Mouse (Mus musculus) thymus, postnatal 10 days (tissue): Measurements from ENCODE around the gene Cyb561a3.

Experiments
- DNase-seq, 2 experiments: peaks; one replicate each; pipeline ENCODE4 v3.0.0; 2021; ENCODE audit warnings: low spot score in 2 of 2

Gene Cyb561a3

DNA sequence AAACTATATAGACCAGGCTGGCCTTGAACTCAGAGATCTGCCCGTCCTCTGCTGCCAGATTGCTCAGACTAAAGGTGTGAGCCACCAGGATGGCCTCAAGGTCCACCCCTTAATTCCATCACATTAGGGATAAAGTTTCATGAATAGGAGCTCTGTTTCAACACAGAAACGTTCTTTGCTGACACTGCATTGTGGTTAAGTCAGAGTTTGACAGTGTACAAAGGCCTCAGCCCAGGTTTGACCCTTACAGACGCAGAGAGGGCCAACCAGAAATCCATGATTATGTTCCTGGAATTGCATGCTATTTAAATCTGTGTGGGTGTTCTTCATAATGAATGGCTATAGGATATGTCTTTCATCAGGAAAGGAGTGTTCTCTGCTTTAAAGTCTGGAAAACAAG is 13.3 kb downstream of the Cyb561a3 start:
- DNase-seq = no peak

DNA sequence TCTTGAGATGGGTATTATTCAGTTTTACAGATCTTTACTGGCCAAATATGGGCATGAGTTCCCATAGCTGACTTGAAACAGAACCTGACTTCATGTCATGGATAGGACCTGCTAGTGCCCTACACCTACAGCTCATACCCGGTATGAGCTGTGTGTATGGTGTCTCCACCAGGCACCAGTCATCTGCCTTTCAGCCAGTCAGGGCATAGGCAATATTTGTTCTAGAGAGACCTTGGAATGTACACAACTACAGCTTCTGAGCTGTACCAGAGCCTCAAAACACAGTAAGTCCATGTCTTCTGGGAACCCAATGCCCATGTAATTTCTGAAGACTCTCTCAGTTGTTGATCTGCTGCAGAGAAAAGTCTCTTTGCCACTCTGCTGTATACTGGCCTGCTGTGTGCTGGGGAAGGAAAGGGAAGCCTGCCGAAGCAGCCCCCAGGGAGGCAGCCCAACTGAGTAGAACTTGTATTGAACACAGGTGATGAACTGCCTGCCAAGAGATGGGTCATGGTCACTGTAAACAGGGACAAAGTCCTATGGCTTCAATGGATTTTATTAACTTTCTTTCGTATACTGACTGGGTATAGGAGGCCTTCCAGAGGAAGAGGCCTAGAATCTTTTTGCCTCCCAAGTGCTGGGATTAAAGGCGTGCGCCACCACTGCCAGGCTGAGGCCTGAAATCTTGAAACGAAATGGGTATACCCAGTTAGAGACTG is 14.8 kb downstream of the Cyb561a3 start:
- DNase-seq = no peak

DNA sequence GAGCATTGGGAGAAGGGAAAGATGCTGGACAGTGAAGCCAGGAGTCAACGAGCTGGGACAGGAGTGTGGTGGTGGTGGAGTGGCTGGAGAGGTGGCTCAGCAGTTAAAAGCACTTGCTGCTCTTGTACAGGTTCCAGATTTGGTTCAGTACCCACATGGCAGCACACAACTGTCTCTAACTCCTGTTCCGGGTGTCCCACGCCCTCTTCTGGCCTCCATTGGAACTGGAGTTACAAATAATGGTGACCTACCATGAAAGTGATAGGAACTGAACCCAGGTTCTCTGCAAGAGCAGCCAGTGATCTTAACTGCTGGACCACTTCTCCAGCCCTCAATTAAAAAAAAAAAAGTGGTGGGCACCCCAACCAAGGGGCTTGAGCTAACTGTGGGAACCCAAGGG is 21.2 kb downstream of the Cyb561a3 start:
- peak in 1 of 2 experiments; percentile 27 for DNase-seq

DNA sequence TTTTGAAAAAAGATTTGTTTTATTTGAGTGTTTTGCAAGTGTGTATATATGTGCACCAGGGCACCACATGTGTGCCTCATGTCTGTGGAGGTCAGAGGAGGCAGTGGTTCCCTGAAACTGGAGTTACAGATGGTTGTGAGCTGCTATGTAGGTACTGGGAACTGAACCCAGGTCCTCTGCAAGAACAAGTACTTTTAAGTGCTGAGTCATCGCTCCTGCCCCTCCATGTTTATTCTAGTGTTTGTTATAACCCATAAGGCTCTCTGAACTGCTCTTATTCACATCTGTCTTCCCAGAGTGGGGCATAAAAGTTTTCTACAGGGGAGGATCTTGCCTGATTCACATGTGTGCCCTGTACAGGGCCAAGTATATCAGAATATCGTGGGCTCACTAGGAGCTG is 22.7 kb downstream of the Cyb561a3 start:
- no peak for DNase-seq

DNA sequence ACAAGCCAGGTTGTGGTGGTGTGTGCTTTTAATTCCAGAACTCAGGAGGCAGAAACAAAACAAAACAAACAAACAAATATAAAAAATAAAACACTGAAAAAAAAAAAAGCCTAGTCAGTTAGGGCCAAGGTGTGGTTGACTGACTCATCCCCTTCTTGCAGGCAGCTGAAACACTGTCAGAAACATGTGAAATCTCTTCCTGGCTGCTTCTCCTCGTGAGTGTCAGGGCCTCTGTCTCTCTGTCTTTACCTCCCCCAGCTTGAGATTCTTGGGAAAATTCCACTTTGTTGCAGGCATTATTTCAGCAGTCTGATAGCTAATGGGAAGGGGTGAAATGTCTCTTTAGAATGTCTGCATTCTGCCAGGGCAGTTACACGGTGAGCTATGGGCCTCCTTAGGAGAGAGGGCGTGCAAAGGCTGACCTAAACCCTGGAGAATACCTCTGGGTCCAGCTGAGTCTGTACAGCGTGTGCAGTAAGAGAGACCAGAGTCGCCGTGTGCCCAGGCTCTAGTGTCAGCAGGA is 25.3 kb downstream of the Cyb561a3 start:
- no peak for DNase-seq

DNA sequence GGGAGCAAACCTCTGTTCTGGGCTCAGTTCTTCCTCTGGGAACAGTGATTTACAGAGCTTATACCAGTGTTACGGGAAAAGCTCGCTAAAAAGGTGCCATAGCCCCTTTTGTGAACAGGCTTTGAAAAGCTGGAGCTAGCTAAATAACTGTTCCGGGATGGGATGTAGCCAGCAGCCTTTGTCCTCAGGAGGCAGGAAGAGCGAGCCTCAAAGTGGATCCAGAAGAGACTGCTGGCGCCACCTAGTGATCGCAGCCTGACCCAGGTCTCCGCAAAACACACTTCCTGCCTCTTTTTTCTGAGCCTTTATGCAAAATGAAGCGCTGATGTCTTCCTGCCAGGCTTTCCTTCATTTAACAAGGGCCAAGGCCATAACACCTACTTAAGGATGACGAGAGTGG is 25.8 kb downstream of the Cyb561a3 start:
- DNase-seq = peak; percentile 79 to 95

DNA sequence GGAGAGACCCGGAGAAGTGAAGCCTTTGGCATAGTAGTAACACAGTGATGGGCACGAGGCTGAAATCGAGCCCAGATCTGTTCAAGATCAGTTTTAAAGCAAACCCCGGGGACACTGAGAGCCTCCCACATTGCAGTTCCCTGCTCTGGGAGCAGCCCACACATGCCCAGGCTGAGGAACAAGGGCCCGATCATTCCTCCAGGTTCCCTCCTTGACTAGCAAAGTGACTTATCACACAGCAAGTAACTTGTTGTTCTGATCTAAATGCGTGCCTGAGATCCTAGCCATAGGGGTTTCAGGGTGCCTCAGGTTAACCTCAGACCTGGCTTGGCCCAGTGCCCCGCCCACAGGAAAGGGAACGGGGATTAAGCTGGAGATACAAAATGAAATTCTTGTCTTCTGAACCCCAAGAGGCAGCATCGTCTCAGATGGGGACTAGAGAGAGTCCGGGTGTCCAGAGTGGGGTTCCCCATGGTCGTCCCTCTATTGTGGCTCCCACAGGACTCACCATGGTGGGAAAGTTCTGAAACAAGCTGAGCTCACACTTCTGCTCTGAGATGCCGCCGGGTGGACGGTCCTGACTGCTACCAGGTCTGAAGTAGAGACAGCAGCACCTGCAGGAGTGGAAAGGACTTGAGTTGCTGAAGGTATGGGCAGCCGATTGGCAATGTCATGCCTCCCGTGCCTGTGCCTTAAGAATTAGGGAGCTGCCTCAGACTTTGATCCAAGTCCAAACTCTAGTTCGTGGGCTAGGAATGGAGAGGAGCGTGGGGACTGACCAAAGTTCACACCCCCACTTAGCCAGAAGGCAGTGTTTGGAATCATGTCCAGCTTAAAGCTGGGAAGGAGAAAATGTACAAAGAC is 26.9 kb downstream of the Cyb561a3 start:
- DNase-seq = no peak

DNA sequence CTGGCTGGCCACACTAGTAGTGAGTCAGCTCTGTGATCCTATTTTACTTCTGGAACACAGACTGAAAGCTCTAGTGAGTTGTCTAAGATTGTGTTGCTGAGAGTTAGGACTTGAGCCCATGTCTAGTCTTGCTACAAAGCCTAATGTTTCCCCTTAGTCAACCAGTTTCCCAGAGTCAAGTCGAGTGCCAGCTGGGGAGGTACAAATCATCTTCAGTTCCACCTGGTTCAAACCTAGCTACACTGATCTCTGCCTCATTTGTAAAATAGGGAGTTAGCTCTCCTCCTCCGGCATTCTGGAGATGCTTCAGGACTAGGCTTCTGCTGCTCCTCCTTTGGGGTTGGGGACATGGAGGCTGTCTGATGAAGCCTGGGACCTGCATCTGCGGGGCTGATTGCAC is 27.6 kb downstream of the Cyb561a3 start:
- DNase-seq = no peak

DNA sequence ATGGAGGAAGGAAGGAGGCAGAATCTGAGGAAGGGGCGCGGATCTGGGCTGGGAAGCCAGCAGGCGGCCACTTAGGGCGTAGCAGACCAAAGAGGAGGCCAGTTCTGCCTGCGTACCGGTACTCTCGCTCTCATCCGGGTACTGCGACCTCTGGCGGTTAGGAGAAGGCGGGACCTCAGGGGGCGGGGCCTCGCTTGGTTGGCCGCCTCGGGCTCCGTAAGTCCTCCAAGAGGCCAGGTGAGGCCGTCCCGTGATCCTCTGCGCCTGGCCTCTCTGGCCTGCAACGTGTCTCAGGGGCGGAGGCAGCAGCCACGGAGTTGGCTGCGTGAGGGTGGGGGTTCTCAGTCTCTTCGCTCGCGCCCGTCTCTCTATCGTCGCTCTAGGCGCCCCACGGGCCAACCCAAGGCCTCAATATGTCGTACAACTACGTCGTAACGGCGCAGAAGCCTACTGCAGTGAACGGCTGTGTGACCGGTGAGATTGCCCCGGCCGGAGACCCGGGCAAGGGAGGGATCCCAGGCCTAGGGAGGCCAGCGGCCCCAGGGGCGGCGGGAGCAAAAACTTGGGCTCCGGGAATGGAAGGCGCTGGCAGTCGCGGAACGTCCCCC is 28.4 kb downstream of the Cyb561a3 start, which contains the start of the genes Ddb1 and Tkfc:
TSS of gene Ddb1 (plus strand) at position 35 of the 608 bp plus-strand sequence.
TSS of gene Tkfc (minus strand) at position 362 of the 608 bp plus-strand sequence.
- peak; percentile 99 for DNase-seq

DNA sequence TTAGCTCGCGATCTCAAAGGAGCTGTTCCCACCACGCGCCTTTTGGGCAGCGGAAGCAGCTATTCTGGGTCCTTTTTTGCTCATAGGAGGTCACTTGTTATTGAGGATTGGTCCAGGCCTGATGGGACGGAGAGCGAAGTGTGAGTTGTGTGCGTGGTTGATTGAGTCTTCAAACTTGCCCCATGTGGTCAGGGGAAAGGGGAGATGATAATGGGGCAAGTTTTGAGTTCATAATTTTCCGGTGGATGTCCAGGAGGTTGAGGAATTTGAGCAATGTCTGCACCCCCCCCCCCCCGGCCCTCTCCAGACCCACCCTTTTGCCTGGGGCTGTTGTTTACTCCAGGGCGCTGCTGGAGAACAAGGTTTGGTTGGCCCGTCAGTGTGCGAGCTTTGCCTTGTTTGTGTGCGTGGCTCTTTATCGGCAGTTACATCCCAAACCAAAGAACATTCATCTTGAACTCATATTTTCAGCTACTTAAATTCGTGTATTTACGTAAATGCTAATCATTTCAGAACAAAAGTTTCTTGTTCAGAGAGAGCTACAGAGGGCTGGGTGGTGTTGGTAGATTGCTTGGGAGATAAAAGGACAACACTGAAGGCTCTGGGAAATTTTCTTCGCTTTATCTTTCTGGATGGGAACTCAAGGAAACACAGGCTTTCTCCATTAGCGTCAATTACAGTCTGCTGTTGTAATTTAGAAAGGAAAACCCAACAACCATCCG is 29.1 kb downstream of the Cyb561a3 start:
- DNase-seq = no peak

DNA sequence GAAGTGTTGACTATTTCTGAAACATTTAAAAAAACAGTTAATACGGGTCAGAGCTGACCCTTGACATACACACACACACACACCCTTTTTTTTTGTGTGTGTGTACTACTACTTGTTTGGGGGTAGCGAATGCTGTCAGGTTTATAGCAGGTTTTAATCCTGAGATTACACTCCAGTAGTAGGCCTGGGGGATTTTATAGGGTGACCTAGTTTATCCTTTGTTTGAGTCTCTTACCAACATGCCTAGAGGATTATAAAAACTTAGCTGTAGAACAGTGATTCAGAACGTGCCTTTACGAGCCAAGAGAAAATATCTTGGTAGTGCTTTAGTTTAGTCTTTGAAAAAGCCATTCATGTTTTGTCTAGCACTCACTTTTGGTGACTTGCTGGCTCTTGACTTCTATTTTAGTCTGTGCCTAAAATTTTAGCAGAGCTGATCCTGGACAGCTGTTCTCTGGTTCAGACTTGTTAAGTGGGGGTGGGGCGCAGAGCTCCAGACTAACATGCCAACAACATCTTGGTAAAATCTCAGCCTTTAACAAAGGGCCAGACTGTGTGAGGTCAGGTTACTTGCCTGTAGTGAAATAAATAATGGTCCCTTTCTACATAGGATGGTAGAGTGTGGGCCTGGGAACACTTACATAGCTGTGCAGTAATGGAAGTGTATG is 31.7 kb downstream of the Cyb561a3 start:
- DNase-seq = no peak

DNA sequence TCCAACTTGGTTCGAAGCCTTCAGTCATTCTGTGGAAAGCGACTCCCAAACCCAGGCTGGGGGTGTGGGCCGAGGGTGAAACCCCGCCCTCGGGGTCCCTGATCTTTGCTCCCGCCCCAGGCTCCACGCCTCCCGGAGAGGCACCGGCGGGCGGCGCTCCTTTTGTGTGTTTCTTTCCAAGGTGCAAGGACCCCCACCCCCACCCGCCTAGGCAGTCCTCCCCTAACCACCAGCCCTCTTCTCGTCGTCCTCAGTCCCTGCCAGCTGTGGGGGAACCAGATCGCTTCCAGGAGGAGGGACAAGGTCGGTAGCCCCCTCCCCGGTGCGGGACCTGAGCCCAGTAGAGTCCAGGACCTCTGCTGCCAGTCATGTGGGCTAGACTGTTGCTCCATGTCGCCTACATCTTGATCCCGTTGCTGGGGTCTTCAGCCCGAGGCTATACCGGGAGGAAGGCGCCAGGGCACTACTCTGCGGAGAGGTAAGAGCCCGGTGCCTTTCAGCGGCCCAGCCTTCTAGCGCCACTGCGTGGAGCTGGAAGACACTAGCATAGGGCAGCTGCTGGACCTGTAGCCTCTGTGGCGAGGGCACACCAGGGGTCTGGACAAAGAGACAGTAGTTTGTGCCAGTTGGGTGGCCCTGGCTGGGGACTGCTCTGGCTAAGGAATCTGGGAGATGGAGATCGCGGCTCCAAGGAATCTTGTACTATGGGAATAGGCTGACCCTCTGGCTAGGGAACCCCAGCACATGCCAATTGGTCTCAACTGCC is 57.3 kb downstream of the Cyb561a3 start, which contains the start of gene Vwce:
TSS of gene Vwce (plus strand) at position 108 of the 766 bp plus-strand sequence.
- peak; percentile 34 to 48 for DNase-seq

DNA sequence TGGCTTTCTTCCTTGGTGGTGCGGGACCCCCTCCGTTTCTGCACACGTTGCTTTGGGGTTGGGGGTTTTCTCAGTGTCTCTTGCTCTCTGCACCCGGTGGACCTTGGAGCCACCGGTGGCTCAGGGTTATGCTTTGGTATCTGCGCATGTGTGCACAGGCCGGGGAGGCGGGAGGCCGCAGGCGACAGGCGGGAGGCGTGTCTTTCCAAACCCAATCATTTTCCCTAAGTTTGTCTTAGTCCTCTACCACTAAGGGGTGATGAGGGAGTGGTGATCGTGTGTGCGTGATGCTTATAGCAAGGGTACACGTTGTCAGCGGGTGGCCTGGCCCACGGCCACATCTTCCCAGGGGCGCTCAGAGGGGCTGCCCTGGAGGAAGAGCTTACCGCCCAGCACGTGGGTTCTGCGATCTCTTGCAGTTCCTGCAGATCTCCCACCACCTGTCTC is 57.9 kb downstream of the Cyb561a3 start:
- DNase-seq = no peak

DNA sequence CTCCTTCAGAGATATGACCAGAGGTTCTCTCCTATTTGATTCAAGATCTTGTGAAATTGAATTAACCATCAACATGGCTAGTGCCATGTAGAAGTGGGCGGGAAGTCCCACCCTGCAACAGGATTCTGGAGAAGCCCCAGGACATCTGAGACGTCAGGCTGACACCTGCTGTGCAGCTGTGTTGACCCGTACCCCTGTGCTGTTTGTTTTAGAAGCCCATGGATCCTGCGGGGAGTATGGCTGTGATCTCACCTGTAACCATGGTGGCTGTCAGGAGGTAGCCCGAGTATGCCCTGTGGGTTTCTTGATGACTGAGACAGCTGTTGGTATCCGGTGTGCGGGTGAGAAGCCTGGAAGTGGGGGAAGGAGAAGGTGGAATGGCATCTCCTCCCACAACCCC is 60.9 kb downstream of the Cyb561a3 start:
- no peak for DNase-seq

DNA sequence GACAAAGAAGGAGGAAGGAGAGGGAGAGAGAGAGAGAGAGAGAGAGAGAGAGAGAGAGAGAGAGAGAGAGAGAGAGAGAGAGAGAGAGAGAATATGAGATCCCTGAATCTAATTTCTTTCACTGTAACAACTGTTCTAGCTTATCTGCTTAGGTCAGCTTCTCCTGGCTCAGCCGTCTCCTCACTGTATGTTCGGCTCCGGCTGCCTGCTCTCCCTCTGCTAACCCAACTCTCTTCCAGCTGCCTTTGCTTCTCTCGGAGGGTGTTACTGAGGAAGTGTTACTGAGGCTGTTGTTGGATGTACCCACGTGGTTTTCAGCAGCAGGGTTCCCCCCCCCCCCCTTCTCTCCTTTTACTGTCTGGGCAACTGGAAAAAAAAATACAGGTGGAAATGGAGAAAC is 63.1 kb downstream of the Cyb561a3 start:
- no peak for DNase-seq

DNA sequence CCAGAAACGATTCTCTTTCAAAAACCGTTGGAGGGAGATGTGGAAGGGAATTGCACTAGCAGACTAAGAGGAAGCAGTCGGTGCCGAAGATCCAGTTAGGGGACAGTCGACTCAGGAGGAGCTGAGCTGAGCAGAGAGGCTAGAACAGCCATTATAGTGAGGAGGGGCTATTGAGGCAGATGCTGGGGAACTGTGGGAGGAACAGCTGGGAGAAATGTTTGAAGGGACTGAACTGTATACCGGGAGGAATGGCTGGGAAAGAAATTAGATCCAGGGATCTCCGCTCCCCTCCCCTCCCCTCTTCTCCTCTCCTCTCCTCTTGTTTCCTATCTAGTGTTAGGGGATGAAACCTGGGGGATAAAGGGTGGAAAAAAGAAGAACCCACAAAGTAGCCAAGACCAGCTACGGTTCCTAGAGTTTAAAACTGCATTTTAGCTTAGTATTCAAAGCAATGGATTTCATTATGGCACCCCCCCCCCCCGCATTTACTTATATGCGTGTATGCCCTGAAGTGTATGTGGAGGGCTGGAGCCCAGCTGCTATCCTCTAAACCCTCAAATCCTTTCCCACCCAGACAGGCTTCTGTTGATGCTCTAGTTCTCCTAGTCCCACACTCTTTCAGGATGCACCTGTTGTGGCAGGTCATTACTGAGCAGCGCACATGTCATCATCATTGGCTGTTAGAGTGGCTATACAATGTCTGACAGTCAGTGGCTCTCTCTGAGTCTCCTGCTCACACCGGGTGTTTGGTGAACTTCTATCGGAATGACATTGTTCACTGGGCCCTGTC is 63.8 kb downstream of the Cyb561a3 start:
- DNase-seq = no peak
